Mouse (Mus musculus): Measurements from ENCODE around the gene Nol3. TPM values are rescaled to one million over a fixed set of nuclear protein-coding genes. Genes with fewer than 3 reads are reported as not detected.
A peak's percentile ranks its signal among the peaks of the same experiment; 100 is the strongest.

Nol3 gene
- total RNA-seq, 2 experiments from 2014 or later, result 9.2 to 11.8 TPM

DNA sequence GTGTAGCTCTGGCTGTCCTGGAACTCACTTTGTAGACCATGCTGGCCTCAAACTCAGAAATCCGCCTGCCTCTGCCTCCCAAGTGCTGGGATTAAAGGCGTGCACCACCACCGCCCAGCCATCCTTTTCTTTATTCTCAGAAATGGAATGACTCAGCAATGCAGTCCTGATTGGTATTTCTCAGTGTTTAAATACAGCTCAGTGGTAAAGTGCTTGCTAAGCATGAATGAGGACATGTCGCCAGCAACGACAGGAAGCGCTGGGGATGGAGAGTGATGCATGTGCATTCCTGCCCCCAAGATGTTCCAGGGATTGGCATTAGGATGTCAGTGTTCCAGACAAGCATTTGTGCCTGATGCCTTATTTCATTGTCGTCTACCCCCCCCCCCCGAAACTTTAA lies 27.5 kb downstream of the Nol3 start:
- intact Hi-C loops (cut with DNase I), result no loop called here
- DNase-seq (ENCODE audit: low spot score in 2 of 2), result no peak

- intact Hi-C loops (cut with DNase I), result no loop called here
- DNase-seq (ENCODE audit: low spot score in 2 of 2), result no peak
Observed at GRCm38 (mm10) chr8:105303874-105304273, 27.9 kb downstream of the Nol3 start.

DNA sequence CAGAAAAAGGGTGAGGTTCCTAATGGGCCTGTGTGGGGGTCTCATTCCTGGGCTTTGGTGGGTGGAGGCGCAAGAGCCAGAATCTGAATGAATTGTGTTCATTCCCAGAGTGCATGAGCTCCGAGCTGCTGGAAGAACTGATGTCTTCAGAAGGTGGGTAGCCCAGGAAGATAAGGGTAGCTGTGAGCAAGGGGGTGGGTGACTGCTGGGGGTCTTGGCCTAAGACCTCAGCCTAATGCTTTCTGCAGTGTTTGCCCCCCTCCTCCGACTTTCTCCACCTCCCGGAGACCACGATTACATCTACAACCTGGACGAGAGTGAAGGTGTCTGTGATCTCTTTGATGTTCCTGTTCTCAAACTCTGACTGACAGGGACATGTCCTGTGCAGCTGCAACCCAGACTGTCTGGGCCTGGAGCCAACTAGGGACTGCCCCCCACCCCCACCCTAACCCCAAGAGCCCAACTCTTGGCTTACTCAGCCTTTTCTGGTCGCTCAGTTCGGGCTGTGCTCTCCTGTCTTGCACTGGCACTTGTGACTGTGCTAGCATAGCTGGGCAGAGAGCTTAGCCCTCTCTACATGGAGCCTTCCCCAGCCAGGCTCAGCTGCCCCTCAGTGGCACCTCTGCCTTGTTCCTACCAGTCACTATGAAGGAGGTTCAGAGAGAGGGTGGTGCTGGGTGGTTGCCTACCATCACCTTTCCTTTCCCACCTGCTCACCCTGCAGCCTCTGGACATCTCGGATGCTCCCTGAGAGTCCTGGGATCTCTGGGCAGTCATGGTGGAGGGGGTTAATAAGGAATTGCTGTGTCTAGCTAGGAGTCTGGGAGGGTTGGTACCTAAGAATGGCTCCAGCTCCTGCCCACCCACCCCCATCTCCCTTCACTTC lies 28.6 kb downstream of the Nol3 start:
- DNase-seq (ENCODE audit: low spot score in 2 of 2), result no peak
- intact Hi-C loops (cut with DNase I), result no loop called here

- intact Hi-C loops (cut with DNase I), result no loop called here
- peak; percentile 47 to 60 for DNase-seq (ENCODE audit: low spot score in 2 of 2)
Observed at GRCm38 (mm10) chr8:105305211-105306145, 29.5 kb downstream of the Nol3 start, which contains the start of gene Elmo3. Gene Elmo3 (plus strand): TSS chr8:105305601.

DNA sequence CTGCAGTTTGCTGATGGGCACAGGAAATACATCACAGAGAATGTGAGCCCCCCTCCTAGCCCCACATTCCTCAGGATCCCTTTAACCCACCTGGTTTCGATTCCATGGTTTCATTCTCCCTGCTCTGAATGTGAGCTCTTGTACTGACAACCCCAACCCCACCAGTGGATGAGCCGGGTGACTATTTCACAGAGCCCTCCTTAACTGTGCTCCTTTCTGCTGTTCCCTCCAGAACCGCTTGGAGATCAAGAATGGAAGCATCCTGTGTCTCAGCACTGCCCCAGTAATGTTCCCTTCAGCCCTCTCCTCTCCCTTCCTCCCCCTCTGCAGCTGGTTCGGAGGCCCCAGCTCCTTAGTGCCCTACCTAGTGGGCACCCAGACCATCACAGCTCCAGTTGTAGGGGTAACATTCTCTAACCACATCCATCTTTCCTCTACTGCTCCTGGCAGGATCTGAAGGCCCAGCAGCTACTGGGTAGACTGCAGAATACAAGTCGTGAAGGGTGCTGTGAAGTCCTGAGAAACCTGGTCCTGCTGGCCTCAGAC lies 30.3 kb downstream of the Nol3 start:
- DNase-seq (ENCODE audit: low spot score in 2 of 2), result no peak
- intact Hi-C loops (cut with DNase I), result no loop called here

GRCm38 (mm10) chr8:105307670-105308069 lies 31.7 kb downstream of the Nol3 start:
- intact Hi-C loops (cut with DNase I), result no loop called here
- no peak for DNase-seq (ENCODE audit: low spot score in 2 of 2)

GRCm38 (mm10) chr8:105308428-105308827 lies 32.5 kb downstream of the Nol3 start:
- no peak for DNase-seq (ENCODE audit: low spot score in 2 of 2)
- intact Hi-C loops (cut with DNase I), result no loop called here

- intact Hi-C loops (cut with DNase I), result no loop called here
- DNase-seq (ENCODE audit: low spot score in 2 of 2), result no peak
Observed at GRCm38 (mm10) chr8:105309142-105309847, 33.4 kb downstream of the Nol3 start.

DNA sequence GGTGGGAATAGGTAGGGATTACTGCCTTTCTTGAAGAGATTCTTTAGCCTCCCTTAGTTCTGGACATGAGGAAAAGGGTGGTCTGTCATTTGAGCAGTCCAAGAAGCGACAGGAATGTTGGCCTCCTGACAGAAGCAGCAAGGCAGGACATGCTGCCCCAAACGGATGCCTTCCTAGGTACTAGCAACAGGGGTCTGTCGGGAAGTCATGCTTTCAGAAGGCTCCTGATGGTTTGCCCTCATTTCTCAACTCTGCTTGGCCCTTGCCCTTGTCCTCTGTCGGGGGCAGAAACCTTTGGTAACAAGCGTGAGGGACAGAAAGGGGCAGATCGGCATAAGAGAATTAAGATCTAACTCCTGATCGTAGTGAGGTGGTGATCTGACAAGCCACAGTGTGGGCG lies 34.2 kb downstream of the Nol3 start:
- intact Hi-C loops (cut with DNase I), result no loop called here
- no peak for DNase-seq (ENCODE audit: low spot score in 2 of 2)

- DNase-seq (ENCODE audit: low spot score in 2 of 2), result no peak
- intact Hi-C loops (cut with DNase I), result no loop called here
Observed at GRCm38 (mm10) chr8:105311718-105312117, 35.8 kb downstream of the Nol3 start.

GRCm38 (mm10) chr8:105312891-105313481 lies 37.0 kb downstream of the Nol3 start:
- intact Hi-C loops (cut with DNase I), result no loop called here
- DNase-seq (ENCODE audit: low spot score in 2 of 2), result no peak

GRCm38 (mm10) chr8:105313622-105314402 lies 37.9 kb downstream of the Nol3 start:
- DNase-seq (ENCODE audit: low spot score in 2 of 2), result no peak
- intact Hi-C loops (cut with DNase I), result no loop called here

DNA sequence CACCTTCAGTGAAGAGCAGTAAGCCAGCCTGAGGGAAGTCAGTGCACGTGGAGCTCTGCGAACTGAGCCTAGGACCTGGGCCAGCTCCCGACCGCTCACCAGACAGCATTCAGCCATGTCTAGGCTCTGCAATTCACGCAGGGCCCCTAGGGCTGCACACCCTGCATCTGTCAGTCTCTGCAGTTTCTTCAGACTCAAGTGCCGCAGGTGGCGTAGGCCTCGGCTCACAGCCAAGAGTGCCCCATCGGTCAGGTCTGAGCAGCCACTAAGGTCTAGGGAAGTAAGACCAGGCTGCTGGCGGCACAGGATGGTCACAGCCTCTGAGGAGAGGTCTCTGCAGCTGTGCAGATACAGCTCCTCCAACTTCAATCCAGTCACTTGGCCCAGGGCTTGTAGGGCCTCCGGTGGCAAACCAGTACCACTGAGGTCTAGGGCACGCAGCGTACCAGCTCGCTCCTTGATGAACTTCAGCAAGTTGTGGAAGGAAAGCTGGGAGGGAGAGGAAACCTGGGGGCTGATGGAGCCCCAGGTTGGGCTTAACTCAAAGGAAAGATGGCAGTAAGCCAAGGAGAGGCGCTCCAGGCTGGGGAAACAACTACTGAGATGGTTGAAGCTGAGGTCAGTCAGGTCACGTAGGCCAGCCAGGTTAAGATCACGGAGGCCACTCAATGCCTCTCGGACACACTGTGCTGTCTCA lies 39.3 kb downstream of the Nol3 start:
- intact Hi-C loops (cut with DNase I), result no loop called here
- no peak for DNase-seq (ENCODE audit: low spot score in 2 of 2)

- no peak for DNase-seq (ENCODE audit: low spot score in 2 of 2)
- intact Hi-C loops (cut with DNase I), result no loop called here
Observed at GRCm38 (mm10) chr8:105317941-105318340, 42.0 kb downstream of the Nol3 start.

GRCm38 (mm10) chr8:105318662-105319190 lies 42.8 kb downstream of the Nol3 start:
- no peak for DNase-seq (ENCODE audit: low spot score in 2 of 2)
- intact Hi-C loops (cut with DNase I), result no loop called here

DNA sequence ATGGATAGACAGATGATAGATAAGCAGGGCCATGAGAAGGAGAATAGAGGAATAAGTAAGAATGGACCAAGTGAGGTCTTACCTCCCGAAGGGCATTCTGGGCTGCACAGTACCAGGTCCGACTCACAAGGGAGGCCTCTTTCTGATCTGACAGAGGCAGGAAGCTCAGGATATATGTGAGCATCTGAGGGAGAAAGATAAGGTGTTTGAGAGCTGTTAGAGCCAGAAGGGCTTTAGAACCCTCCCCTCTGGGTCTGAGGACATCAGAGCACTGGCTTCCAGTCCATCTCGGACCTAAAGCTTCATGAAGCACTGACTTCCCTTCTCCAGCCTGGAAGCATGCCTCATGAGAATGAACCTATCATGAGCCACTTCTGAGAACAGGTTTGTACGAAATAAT lies 47.2 kb downstream of the Nol3 start:
- intact Hi-C loops (cut with DNase I), result no loop called here
- DNase-seq (ENCODE audit: low spot score in 2 of 2), result no peak

- intact Hi-C loops (cut with DNase I), result no loop called here
- DNase-seq (ENCODE audit: low spot score in 2 of 2), result no peak
Observed at GRCm38 (mm10) chr8:105325641-105326093, 49.7 kb downstream of the Nol3 start.

Data from left cerebral cortex, postnatal 36 days (tissue).